Mouse (Mus musculus) R1 (cell line): ENCODE measurements around the gene Hist1h2ad.

Experiments
- DNase-seq: peaks from one replicate; pipeline ENCODE4 v3.0.0-alpha.2; 2018; ENCODE audit warnings: low read depth, low spot score

Gene Hist1h2ad

DNA sequence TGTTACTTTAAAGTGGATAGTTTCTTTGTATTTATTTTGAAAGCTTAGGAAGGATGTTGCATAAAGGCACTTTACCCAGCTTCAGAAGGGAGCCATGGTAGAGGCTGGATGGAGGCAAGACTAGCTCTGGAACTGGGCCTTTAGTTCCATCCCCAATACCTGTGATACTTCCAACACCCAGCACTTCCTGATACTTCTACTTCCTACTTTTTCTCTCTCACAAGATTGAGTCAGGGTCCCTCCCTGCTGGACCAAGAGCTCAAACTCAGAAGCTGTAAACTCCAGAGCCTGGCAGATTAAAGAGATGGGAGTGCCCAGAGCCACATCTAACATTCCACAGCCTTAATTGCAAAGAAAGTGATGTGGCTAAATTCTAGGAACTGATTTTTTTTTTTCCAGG lies 10.2 kb downstream of the Hist1h2ad start:
- peak; percentile 64 for DNase-seq

DNA sequence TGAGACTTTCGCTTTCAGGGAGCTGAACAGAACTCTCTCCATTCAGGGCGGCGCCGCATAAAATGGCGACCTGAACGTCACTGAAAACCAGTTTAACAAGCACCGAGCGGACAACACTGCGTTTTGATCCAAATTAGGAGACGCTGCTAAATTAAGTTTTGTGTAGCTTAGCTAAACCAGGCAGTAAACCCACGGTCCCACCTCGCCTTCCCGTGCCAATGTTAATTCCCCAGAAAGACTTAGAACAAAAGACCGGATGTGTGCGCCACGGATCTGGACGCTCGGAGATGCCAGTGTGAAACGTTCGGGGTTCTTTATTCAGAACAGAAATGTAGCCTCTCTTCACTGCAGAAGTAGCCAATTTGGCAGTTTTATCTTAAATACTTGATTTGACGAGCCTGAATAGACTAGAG lies 10.9 kb downstream of the Hist1h2ad start:
- peak; percentile 92 for DNase-seq

DNA sequence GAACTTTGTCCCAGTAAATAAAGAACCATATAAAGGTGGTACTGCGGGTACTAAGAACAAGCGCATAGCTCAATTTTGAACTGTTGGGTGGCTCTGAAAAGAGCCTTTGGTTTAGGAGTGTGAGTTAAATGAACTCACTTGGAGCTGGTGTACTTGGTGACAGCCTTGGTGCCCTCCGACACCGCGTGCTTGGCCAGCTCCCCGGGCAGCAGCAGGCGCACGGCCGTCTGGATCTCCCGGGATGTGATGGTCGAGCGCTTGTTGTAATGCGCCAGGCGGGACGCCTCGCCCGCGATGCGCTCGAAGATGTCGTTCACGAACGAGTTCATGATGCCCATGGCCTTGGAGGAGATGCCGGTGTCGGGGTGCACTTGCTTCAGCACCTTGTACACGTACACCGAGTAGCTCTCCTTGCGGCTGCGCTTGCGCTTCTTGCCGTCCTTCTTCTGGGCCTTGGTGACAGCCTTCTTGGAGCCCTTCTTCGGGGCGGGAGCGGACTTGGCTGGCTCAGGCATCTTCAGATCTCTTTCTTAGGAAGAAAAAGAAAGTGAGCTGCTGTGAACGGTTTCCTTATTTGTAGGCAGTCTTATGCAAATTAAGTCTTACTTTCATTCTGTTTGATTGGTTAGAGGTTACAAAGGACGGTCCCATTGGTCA lies 11.4 kb downstream of the Hist1h2ad start:
- DNase-seq = peak; percentile 96

DNA sequence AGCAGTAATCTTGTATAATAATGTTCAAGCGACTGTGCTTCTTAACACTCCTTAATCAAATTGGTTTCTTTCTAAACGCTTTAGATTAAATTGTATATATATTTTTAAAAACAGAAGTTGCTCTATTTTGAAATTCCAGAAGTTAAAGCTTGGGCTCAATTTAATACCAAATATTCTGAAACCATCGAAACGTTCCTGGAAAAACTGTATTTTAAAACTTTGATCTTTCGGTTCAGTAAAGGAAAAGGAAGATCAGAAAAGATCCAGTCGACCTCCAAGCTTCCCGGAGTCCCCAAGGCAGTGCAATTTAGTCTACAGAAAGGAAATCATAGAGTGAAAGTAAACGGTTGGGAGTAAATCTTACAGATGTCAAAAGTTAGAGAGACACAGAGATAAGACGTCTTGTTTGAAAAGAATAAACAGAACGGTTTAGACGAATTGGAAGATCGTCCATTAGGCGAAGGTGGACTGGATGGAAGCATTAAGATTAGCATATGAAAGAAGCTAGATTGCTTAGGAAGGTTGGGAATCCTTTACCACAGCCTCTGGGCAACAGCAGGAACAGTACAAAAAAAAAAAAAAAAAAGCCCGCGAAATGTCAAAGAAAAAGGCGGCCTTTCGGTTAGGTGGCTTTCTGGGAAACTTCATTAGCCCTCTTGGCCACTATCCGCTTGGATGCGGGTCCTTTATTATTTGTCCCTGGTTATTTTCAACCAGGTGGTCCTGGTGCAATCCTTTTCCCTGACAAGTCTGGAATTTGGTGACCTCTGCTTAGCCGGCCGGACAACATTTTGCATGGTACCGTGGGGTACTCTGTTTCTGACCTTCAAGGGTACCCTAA lies 12.1 kb downstream of the Hist1h2ad start:
- DNase-seq = peak; percentile 89

- peak; percentile 42 for DNase-seq
Observed at GRCm38 (mm10) chr13:23586940-23587225, 12.7 kb downstream of the Hist1h2ad start.

- no peak for DNase-seq
Observed at GRCm38 (mm10) chr13:23591206-23591605, 17.0 kb downstream of the Hist1h2ad start.

DNA sequence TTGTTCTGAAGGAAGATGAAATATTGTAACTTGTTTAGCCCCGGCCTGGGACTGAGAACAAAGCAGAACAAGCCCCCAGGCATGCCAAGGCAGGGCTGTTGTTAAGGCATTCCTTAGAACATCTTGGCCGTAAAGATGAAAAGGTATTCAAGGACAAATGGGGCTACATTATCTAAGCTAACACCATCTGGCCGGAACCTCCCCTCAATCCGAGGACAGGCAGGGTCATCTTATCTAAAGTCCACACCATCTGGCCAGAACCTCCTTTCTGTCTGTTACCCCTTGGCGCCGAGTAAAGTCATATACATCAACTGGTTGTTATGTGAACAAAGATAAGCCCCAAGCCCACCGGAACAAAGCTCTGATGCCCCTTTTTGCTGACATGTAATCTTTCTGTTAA lies 17.7 kb downstream of the Hist1h2ad start:
- DNase-seq = peak; percentile 52

DNA sequence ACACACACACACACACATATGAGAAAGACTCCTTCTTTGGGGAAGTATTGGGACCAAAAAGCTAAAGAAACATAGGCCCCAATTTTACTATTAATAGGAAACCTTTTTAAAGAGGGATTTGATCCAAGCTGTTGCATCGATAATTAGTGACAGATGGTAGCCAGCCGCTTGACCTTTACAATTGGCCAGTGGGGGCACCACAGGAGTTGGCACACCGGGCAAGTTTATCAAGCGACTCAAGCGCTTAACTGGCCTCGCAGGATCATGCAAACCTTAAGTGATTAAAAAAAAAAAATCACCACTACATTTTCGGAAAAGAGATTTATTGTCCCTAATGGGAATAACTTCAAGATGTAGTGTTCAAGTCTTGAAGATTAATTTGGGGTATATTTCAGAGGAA lies 18.4 kb downstream of the Hist1h2ad start:
- no peak for DNase-seq

GRCm38 (mm10) chr13:23593051-23593770 lies 19.0 kb downstream of the Hist1h2ad start:
- no peak for DNase-seq

DNA sequence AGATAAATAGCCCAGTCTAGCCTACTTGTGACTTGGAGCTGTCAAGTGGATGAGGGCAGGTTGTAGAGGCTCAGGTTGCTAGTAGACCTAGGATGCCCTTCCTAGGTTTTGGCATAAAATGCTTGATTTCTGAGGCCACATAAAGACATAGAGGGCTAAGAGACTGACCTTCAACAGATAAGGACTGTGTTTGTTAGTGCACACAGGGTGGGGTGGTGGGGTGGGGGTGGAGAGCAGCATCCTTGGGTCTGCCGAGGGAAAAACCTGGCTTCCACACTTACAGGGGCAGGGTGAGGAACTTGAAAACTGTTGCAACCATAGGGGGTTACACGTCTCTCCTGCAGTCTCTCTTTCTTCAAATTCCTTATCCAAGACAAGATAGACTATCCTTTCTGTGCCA lies 21.0 kb downstream of the Hist1h2ad start:
- DNase-seq = peak; percentile 55

GRCm38 (mm10) chr13:23595622-23596372 lies 21.6 kb downstream of the Hist1h2ad start:
- peak; percentile 83 for DNase-seq

DNA sequence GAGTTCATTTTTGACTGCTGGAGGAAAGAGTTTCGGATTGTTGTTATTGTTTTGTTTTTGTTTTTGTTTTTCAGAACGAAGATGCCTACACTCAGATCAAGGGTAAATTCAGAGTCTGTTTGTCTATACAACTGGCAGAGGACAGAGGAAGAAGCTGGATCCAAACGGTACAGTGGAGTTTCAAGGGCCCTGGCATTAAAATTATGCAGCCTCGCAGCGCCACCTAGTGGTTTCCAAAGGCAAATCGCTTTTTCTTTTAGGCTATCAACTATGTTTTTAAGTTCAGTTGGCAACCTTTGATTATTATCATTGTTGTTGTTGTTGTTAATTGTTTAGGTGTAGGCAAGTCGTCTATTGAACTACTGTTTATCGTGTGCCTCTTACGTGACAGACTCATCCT lies 23.8 kb downstream of the Hist1h2ad start:
- peak; percentile 76 for DNase-seq

GRCm38 (mm10) chr13:23603182-23603699 lies 29.1 kb downstream of the Hist1h2ad start:
- DNase-seq = no peak

GRCm38 (mm10) chr13:23604452-23604851 lies 30.3 kb downstream of the Hist1h2ad start:
- DNase-seq = no peak

- no peak for DNase-seq
Observed at GRCm38 (mm10) chr13:23605052-23605451, 30.9 kb downstream of the Hist1h2ad start.

DNA sequence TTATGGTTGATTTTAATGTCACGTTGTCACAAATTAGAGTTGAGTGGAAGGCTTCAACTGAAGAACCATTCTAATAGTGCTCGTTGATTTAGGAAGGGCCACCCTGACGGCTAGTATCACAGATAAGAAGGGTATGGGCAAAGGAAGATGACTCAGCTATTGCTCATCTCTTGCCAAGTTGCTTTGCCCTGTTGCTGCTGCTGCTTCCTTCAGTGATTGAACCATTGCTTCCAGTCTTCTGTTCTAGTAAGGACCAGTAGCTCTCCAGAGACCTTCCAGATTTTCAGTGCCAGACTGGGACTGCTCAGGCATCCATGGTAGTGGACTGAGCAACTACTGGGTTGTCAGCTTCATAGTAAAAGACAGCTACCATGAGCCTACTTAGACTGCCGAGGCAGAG lies 35.0 kb downstream of the Hist1h2ad start:
- DNase-seq = no peak

GRCm38 (mm10) chr13:23609844-23610243 lies 35.7 kb downstream of the Hist1h2ad start:
- no peak for DNase-seq

DNA sequence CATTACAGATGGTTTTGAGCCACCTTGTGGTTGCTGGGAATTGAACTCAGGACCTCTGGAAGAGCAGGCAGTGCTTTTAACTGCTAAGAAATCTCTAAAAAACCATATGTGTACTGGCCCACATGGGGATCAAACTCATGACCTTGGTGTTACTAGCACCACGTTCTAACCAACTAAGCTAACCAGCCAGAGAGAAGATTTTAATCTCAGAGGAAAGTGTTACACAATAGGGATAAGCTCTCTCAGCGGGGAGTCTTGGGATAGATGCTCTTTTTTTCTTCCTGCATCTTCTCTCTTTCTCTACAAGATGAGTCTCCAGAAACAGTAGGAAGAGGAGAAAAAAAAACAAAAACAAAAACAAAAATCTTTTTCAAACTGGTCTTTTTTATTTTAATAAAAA lies 36.2 kb downstream of the Hist1h2ad start:
- DNase-seq = peak; percentile 69

DNA sequence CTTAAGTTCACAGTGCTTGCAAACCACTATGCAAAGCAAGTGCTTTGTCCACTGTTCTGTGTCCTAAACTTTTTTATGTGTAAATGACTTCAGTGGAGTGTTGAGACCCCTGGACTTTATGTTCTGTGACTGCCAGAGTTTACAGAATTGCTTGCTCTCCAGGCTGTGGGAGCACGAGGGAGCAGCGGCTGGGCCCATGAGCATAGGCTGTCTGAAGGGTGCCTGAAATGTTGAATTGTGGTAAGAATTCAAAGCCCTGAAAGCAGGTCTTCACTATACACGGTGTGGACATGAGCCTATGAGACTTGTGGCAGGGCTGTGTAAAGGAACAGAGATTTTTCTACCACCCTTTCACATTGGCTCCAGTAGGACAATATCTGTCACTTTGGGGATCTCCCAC lies 37.5 kb downstream of the Hist1h2ad start:
- no peak for DNase-seq

GRCm38 (mm10) chr13:23620056-23620732 lies 46.0 kb downstream of the Hist1h2ad start:
- DNase-seq = no peak
